Mouse (Mus musculus) midbrain, embryonic 13.5 days (tissue): Measurements from ENCODE around the gene E2f3. TPM values are rescaled to one million over a fixed set of nuclear protein-coding genes. Genes with fewer than 3 reads are reported as not detected.

Experiments
- ATAC-seq: fragments of 200-750 bp; cut with Nextera tagmentation; 2 replicates; pipeline ENCODE4 v1.8.0; 2017; ENCODE audit warnings: mild to moderate bottlenecking, moderate TSS enrichment, moderate library complexity
- H3K27ac ChIP-seq: fragments of 300-500 bp; sonication (generic); 2 replicates; pipeline ENCODE4 v1.5.1; 2015; ENCODE audit warnings: inconsistent platforms, mild to moderate bottlenecking, moderate library complexity
- H3K27me3 ChIP-seq: fragments of 300-500 bp; sonication (generic); 2 replicates; pipeline ENCODE4 v1.6.1; 2015; ENCODE audit warnings: mild to moderate bottlenecking, inconsistent platforms
- H3K36me3 ChIP-seq: fragments of 300-500 bp; sonication (generic); 2 replicates; pipeline ENCODE4 v1.6.1; 2015; ENCODE audit warnings: mild to moderate bottlenecking, inconsistent platforms
- H3K4me1 ChIP-seq: fragments of 300-500 bp; sonication (generic); replicated peaks from 2 replicates; pipeline ENCODE4 v1.6.1; 2015; ENCODE audit warnings: inconsistent platforms
- H3K4me2 ChIP-seq: fragments of 300-500 bp; sonication (generic); replicated peaks from 2 replicates; pipeline ENCODE4 v1.6.1; 2015; ENCODE audit warnings: moderate library complexity, mild to moderate bottlenecking, inconsistent platforms
- H3K4me3 ChIP-seq: fragments of 300-500 bp; sonication (generic); replicated peaks from 2 replicates; pipeline ENCODE4 v1.5.1; 2015; ENCODE audit warnings: mild to moderate bottlenecking, inconsistent platforms
- H3K9ac ChIP-seq: fragments of 300-500 bp; sonication (generic); replicated peaks from 2 replicates; pipeline ENCODE4 v1.6.1; 2015; ENCODE audit warnings: mild to moderate bottlenecking, inconsistent platforms
- H3K9me3 ChIP-seq: fragments of 300-500 bp; sonication (generic); 2 replicates; pipeline ENCODE4 v1.6.1; 2016; ENCODE audit warnings: mild to moderate bottlenecking, inconsistent platforms
- WGBS: fragments of 180-500 bp; shearing (Covaris S2); methylation state at CpG from one replicate; pipeline ENCODE4 v1.1.7; 2015; 5-methylcytosine and 5-hydroxymethylcytosine counted together
- polyA plus RNA-seq: library from polyadenylated mRNA; unstranded; fragments of >200 nt; fragmentation: Nextera tagmentation; extraction: Ambion mirVana; gene quantifications from 2 replicates; pipeline ENCODE4 v1.2.1, GENCODE M21; 2015

Gene E2f3
- polyA plus RNA-seq, 1 experiment from 2014 or later, result 7.0 TPM

DNA sequence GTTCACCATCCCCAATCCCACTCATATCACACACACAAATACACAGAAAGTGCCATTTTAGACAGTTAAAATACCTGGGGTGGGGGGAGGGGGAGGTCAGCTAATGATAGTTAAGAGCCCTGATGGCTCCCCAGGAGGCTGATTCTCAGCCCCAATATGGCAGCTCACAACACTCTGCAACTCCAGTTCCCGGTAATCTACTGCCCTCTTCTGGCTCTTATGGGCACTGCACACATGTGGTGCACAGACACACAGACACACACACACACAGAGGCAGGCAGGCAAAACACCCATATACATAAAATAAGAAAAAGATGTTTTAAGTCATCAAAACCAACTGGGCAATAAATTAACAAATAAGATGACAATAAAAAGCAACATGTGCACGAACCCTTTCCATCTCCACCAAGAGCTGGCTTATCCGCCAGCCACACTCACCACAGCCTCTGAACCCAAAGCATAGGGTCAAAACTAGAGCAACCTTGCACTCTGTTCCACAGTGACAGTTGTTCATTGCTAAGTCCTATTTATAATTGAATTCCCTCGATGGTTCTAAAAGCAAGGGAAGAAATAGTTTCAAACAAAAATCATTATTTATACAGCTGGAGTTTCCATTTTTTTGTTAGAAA, 32.3 kb downstream of the E2f3 start:
- no peak for ATAC-seq
- H3K9me3 ChIP-seq, result 0 out of 2 replicates have a peak, but pooled peaks cover 2% of the 10 kb centered on the region
- H3K9ac ChIP-seq, result no peak overlapping the region
- no peaks in the 10 kb centered on the region for H3K4me1 ChIP-seq
- peaks cover 24% of the 10 kb centered on the region for H3K36me3 ChIP-seq
- 97% methylated on average over 4 of the region's 4 CpGs for WGBS
- no peak overlapping the region for H3K4me2 ChIP-seq
- H3K27ac ChIP-seq, result no peak overlapping the region
- H3K4me3 ChIP-seq, result no peak overlapping the region
- no peaks in the 10 kb centered on the region for H3K27me3 ChIP-seq

- Histone ChIP-seq H3K27me3 (no peaks in the 10 kb centered on the region), H3K9ac (no peak overlapping the region), H3K4me3 (no peak overlapping the region), H3K9me3 (no peaks in the 10 kb centered on the region), H3K4me2 (no peak overlapping the region), H3K27ac (no peak overlapping the region), H3K36me3 (peaks cover 17% of the 10 kb centered on the region), H3K4me1 (no peaks in the 10 kb centered on the region)
- 92% methylated on average over 8 of the region's 8 CpGs for WGBS
- ATAC-seq, result no peak
Measured at GRCm38 (mm10) chr13:29946045-29946444, 39.8 kb downstream of the E2f3 start.

DNA sequence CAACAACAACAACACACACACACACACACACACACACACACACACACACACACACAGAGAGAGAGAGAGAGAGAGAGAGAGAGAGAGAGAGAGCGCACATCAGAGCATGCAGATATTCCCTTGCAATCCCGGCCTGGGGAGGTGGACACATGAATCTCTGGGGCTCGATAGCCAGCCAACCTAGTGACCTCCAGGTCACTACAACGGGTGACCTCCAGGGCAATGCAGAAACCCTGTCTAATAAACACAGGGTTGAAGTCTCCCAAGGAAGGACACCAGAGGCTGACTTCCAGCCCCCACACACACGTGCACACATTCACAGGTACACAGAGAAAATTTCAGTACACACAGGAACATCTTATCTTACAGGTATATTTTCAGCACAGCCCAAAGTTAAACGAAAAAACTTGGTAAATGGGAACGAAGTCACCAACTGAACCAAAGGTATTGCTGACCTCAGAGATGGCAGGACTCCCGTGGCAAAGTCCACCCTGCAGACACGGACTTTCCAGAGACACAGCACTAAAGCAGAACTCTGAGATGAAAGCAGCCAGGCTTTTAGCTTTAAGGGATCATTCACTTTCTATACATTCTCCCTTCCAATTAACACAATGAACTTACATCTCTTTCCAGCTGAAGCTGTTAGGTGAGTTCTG, 40.8 kb downstream of the E2f3 start:
- Histone ChIP-seq H3K27me3 (no peaks in the 10 kb centered on the region), H3K4me1 (no peaks in the 10 kb centered on the region), H3K27ac (no peak overlapping the region), H3K4me3 (no peak overlapping the region), H3K9me3 (no peaks in the 10 kb centered on the region), H3K4me2 (no peak overlapping the region), H3K36me3 (peaks cover 12% of the 10 kb centered on the region), H3K9ac (no peak overlapping the region)
- 81% methylated on average over 9 of the region's 9 CpGs for WGBS
- ATAC-seq, result no peak

- Histone ChIP-seq H3K4me1 (no peaks in the 10 kb centered on the region), H3K36me3 (peaks cover 12% of the 10 kb centered on the region; the same call in 1 of the 2 replicates), H3K4me3 (no peak overlapping the region), H3K9me3 (no peaks in the 10 kb centered on the region), H3K27ac (no peak overlapping the region), H3K27me3 (no peaks in the 10 kb centered on the region), H3K4me2 (no peak overlapping the region), H3K9ac (no peak overlapping the region)
- ATAC-seq, result no peak
- WGBS, result 85% methylated on average over 8 of the region's 8 CpGs
Measured at GRCm38 (mm10) chr13:29944493-29944892, 41.4 kb downstream of the E2f3 start.

GRCm38 (mm10) chr13:29943541-29944039, 42.3 kb downstream of the E2f3 start:
- peaks cover 12% of the 10 kb centered on the region; the same call in 1 of the 2 replicates for H3K36me3 ChIP-seq
- H3K27ac ChIP-seq, result no peak overlapping the region
- H3K4me2 ChIP-seq, result no peak overlapping the region
- no peaks in the 10 kb centered on the region for H3K9me3 ChIP-seq
- no peak overlapping the region for H3K9ac ChIP-seq
- H3K4me1 ChIP-seq, result no peaks in the 10 kb centered on the region
- H3K4me3 ChIP-seq, result no peak overlapping the region
- H3K27me3 ChIP-seq, result no peaks in the 10 kb centered on the region
- no peak for ATAC-seq
- 88% methylated on average over 3 of the region's 3 CpGs for WGBS

GRCm38 (mm10) chr13:29940071-29940470, 45.8 kb downstream of the E2f3 start:
- WGBS, result 85% methylated on average over 7 of the region's 7 CpGs
- Histone ChIP-seq H3K27me3 (no peaks in the 10 kb centered on the region), H3K4me3 (no peak overlapping the region), H3K27ac (no peak overlapping the region), H3K4me2 (no peak overlapping the region), H3K9me3 (no peaks in the 10 kb centered on the region), H3K9ac (no peak overlapping the region), H3K4me1 (no peaks in the 10 kb centered on the region), H3K36me3 (peaks cover 18% of the 10 kb centered on the region)
- ATAC-seq, result no peak

DNA sequence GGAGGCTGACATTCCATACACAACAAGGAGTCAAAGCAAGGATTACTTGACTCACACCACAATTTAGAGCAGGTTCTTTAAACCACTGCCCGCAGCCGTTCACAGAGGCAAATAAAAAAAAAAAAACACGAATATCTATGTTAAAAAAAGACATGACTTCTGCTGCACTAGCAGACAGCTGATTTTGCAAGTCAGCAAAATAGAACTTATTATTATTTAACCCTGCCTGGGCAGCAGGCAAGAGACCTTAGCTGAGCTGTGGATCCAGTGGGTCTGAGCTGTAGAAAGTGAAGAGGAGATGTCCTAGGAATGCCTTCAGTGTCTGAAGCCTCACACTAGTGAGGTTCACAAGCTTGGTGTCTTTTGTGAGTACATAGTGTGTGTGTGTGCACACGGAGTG, 46.5 kb downstream of the E2f3 start:
- WGBS, result 91% methylated on average over 4 of the region's 4 CpGs
- H3K36me3 ChIP-seq, result peaks cover 18% of the 10 kb centered on the region

GRCm38 (mm10) chr13:29938776-29939175, 47.1 kb downstream of the E2f3 start:
- Histone ChIP-seq H3K4me3 (no peak overlapping the region), H3K36me3 (peaks cover 18% of the 10 kb centered on the region), H3K9ac (no peak overlapping the region), H3K27ac (no peak overlapping the region), H3K9me3 (no peaks in the 10 kb centered on the region), H3K4me1 (no peaks in the 10 kb centered on the region), H3K27me3 (no peaks in the 10 kb centered on the region), H3K4me2 (no peak overlapping the region)
- ATAC-seq, result no peak
- 87% methylated on average over 6 of the region's 6 CpGs for WGBS

More for the DNA sequence above, 46.5 kb downstream of the E2f3 start:
- H3K27ac ChIP-seq, result no peak overlapping the region
- H3K9ac ChIP-seq, result no peak overlapping the region
- no peak overlapping the region for H3K4me3 ChIP-seq
- H3K27me3 ChIP-seq, result no peaks in the 10 kb centered on the region
- no peak for ATAC-seq
- no peaks in the 10 kb centered on the region for H3K4me1 ChIP-seq
- H3K9me3 ChIP-seq, result no peaks in the 10 kb centered on the region
- H3K4me2 ChIP-seq, result no peak overlapping the region

DNA sequence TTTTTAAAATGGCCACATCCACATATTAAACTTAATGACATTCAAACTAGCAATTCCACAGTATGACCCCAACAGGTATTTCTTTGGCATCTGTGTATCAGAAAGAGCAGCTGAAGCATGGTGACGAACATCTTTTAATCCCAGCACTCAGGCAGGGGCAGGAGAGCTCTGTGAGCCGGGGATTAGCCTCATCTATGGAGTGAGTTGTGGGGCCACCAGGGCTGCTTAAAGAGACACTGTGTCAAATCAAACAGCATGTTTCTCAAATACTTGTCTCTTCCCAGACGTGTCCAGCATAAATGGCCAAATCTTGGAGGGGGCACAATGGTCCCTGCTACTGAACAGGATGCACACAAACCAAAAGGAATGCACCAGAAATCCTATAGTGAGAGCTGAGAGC, 59.7 kb downstream of the E2f3 start:
- Histone ChIP-seq H3K9me3 (no peaks in the 10 kb centered on the region), H3K27ac (no peak overlapping the region), H3K4me1 (0 out of 2 replicates have a peak, but pooled peaks cover 7% of the 10 kb centered on the region), H3K4me2 (no peak overlapping the region), H3K9ac (no peak overlapping the region), H3K4me3 (no peak overlapping the region), H3K36me3 (no peaks in the 10 kb centered on the region), H3K27me3 (no peaks in the 10 kb centered on the region)
- no peak; the same call in 1 of the 2 replicates for ATAC-seq
- 37% methylated on average over 3 of the region's 3 CpGs for WGBS

DNA sequence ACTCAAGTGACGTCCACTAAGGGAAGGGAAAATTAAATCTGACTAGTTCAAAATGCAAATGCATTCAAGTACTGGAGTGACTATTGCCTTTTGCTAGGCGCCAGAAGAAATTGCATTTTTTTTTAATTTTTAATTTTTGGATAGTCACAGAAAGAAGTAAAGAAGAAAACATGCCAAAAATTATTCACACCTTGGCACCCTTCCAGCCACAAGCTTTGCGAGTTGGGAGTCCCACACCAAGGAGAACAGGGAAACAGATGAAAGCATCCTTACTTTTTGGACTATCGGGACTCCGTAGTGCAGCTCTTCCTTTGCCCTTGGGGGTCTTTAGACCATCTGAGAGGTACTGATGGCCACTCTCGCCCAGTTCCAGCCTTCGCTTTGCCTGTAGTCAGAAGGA, 66.0 kb downstream of the E2f3 start:
- Histone ChIP-seq H3K4me2 (no peak overlapping the region), H3K9me3 (no peaks in the 10 kb centered on the region), H3K9ac (no peak overlapping the region), H3K36me3 (peaks cover 31% of the 10 kb centered on the region), H3K4me3 (no peak overlapping the region), H3K27me3 (no peaks in the 10 kb centered on the region), H3K4me1 (no peaks in the 10 kb centered on the region), H3K27ac (no peak overlapping the region)
- 95% methylated on average over 7 of the region's 7 CpGs for WGBS
- ATAC-seq, result no peak

- no peak overlapping the region for H3K4me2 ChIP-seq
- ATAC-seq, result no peak
- 79% methylated on average over 1 of the region's 1 CpGs for WGBS
- H3K27ac ChIP-seq, result no peak overlapping the region
- H3K27me3 ChIP-seq, result no peaks in the 10 kb centered on the region
- no peak overlapping the region for H3K9ac ChIP-seq
- H3K4me1 ChIP-seq, result no peaks in the 10 kb centered on the region
- no peaks in the 10 kb centered on the region for H3K9me3 ChIP-seq
- peaks cover 54% of the 10 kb centered on the region for H3K36me3 ChIP-seq
- H3K4me3 ChIP-seq, result no peak overlapping the region
Measured at GRCm38 (mm10) chr13:29916561-29916960, 69.3 kb downstream of the E2f3 start.

DNA sequence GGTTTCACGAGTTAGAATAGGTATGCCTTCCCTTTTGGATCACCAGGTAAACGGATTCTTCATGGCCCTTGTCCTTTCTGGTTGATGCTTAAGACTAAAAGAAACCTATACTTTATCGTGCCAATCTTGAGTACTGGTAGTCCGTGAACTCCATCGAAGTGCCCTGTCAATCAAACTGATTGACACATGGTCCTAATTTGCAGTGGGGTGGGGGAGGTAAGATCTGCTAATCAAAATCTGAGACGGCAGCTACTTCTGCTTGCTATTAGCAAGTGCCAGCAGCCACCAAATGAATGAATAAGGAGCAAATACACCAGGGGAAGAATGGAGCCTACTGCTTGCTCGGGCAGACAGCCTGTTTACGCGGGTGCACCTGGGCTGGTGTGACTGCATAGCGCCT, 72.3 kb downstream of the E2f3 start:
- ATAC-seq, result no peak
- no peak overlapping the region for H3K4me2 ChIP-seq
- H3K27me3 ChIP-seq, result no peaks in the 10 kb centered on the region
- no peak overlapping the region for H3K9ac ChIP-seq
- no peaks in the 10 kb centered on the region for H3K9me3 ChIP-seq
- H3K36me3 ChIP-seq, result peaks cover 78% of the 10 kb centered on the region
- H3K4me1 ChIP-seq, result no peaks in the 10 kb centered on the region
- H3K4me3 ChIP-seq, result no peak overlapping the region
- WGBS, result 91% methylated on average over 10 of the region's 10 CpGs
- no peak overlapping the region for H3K27ac ChIP-seq
